Mouse (Mus musculus): ENCODE results near the gene Rpl3l. TPM values are rescaled to one million over a fixed set of nuclear protein-coding genes. Genes with fewer than 3 reads are reported as not detected.

The Rpl3l gene
- polyA plus RNA-seq, 1 experiment from 2014 or later = 0.20 TPM

DNA sequence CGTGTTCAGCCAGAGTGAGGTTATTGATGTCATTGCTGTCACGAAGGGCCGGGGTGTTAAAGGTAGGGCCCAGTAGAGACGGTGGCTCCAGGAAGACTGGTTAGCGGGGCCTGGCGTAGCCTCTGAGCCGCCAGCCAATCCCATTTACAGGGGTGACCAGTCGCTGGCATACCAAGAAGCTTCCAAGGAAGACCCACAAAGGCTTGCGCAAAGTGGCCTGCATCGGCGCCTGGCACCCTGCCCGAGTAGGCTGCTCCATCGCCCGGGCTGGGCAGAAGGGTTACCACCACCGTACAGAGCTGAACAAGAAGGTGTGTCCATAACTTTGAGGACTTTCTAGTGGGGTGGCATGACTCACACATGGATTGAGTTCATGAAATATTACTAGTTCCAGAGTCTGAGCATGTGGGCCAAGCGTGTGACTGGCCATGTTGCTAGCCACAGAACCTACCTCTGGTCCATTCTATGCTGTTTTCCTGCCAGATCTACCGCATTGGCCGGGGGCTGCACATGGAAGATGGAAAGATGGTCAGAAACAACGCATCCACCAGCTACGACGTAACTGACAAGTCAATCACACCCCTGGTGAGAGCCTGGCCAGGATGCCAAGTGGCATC, 5.9 kb downstream of the Rpl3l start:
- no peak overlapping the region for H3K27ac ChIP-seq (ENCODE audit: low read depth, low read length)
- H3K9me3 ChIP-seq (ENCODE audit: control insufficient read depth, low read length) = no peaks in the 10 kb centered on the region
- no peaks in the 10 kb centered on the region for H3K27me3 ChIP-seq (ENCODE audit: control insufficient read depth, insufficient read depth, low read length)
- WGBS = 92% methylated on average over 21 of the region's 21 CpGs
- H3K4me2 ChIP-seq (ENCODE audit: low read depth, low read length) = no peak overlapping the region
- H3K9ac ChIP-seq (replicated peaks; ENCODE audit: low read depth, low read length) = no peak overlapping the region
- ATAC-seq (ENCODE audit: low read depth) = no peak
- H3K4me3 ChIP-seq (ENCODE audit: low read depth, low read length) = no peak overlapping the region
- peaks cover 5% of the 10 kb centered on the region; the same call in 1 of the 2 replicates for H3K4me1 ChIP-seq (ENCODE audit: control insufficient read depth, insufficient read depth, low read length)
- H3K36me3 ChIP-seq (ENCODE audit: control insufficient read depth, insufficient read depth, low read length) = no peaks in the 10 kb centered on the region

DNA sequence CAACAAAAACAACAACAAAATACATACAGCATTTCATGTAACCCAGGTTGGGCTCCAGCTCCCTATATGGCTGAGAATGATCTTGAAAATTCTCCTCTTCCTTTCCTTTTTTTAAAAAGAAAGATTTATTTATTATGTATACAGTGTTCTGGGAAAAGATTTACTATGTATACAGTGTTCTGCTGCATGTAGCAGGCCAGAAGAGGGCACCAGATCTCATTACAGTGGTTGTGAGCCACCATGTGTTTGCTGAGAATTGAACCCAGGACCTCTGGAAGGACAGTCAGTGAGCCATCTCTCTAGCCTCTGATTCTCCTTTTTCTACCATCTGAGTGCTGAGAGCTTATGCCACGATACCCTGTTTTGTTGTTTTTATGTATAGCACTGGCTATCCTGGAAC, 6.9 kb downstream of the Rpl3l start:
- H3K4me3 ChIP-seq (ENCODE audit: low read depth, low read length) = no peak overlapping the region
- WGBS = 75% methylated on average over 1 of the region's 1 CpGs

GRCm38 (mm10) chr17:24735446-24735845, 7.8 kb downstream of the Rpl3l start:
- Histone ChIP-seq H3K27me3 (ENCODE audit: control insufficient read depth, insufficient read depth, low read length) (no peaks in the 10 kb centered on the region), H3K9ac (replicated peaks; ENCODE audit: low read depth, low read length) (no peak overlapping the region), H3K27ac (ENCODE audit: low read depth, low read length) (no peak overlapping the region), H3K4me1 (ENCODE audit: control insufficient read depth, insufficient read depth, low read length) (peaks cover 5% of the 10 kb centered on the region; the same call in 1 of the 2 replicates), H3K9me3 (ENCODE audit: control insufficient read depth, low read length) (no peaks in the 10 kb centered on the region), H3K4me3 (ENCODE audit: low read depth, low read length) (no peak overlapping the region), H3K4me2 (ENCODE audit: low read depth, low read length) (peak overlapping the region; percentile 47; the same call in 1 of the 2 replicates), H3K36me3 (ENCODE audit: control insufficient read depth, insufficient read depth, low read length) (no peaks in the 10 kb centered on the region)
- 88% methylated on average over 7 of the region's 7 CpGs for WGBS
- no peak for ATAC-seq (ENCODE audit: low read depth)

More for the DNA sequence above, 6.9 kb downstream of the Rpl3l start:
- Histone ChIP-seq H3K36me3 (ENCODE audit: control insufficient read depth, insufficient read depth, low read length) (no peaks in the 10 kb centered on the region), H3K27ac (ENCODE audit: low read depth, low read length) (no peak overlapping the region), H3K27me3 (ENCODE audit: control insufficient read depth, insufficient read depth, low read length) (no peaks in the 10 kb centered on the region), H3K4me2 (ENCODE audit: low read depth, low read length) (no peak overlapping the region), H3K9me3 (ENCODE audit: control insufficient read depth, low read length) (no peaks in the 10 kb centered on the region), H3K4me1 (ENCODE audit: control insufficient read depth, insufficient read depth, low read length) (peaks cover 5% of the 10 kb centered on the region; the same call in 1 of the 2 replicates), H3K9ac (replicated peaks; ENCODE audit: low read depth, low read length) (no peak overlapping the region)
- ATAC-seq (ENCODE audit: low read depth) = no peak

DNA sequence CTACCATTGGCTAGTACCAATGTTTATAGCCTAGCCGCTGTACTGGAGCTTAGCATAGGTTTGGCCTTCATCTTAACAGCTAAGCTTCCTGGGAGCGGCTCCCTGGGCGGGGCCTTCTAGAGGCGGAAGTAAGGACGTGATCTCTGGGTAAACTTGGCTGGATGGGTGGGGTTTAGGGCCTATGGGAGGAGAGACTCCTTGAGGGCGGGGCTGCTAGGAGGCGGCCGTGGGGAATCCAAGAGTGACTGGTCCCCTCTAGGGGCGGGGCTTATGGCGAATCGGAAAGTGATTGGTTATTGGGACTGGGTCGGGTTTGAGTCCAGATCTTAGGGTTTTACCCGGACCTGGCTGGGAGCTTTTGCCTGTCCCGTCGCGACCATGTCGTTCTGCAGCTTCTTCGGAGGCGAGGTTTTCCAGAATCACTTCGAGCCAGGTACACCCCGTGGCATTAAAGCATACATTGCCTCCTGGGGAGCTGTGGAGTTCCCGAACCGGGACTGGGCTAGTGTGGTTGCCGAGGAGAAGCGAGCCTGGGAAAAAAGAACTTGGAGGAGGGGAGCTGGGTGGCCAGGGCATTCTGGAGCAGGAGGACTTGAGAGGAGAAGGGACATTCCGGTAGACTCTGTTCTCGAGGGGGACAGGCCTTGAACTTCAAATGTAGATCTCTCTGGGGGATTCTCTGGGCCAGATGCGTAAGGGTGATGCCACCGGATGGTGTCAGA, 8.9 kb downstream of the Rpl3l start, which contains the start of gene Msrb1:
Msrb1 (plus strand) TSS at position 313 of the 722 bp plus-strand sequence.
- H3K9me3 ChIP-seq (ENCODE audit: control insufficient read depth, low read length) = no peaks in the 10 kb centered on the region
- no peaks in the 10 kb centered on the region for H3K27me3 ChIP-seq (ENCODE audit: control insufficient read depth, insufficient read depth, low read length)
- no peaks in the 10 kb centered on the region for H3K36me3 ChIP-seq (ENCODE audit: control insufficient read depth, insufficient read depth, low read length)
- H3K9ac ChIP-seq (replicated peaks; ENCODE audit: low read depth, low read length) = peak within 1 kb of the TSS; percentile 41; the same call in 1 of the 2 replicates
- WGBS = 2% methylated on average over 29 of the region's 29 CpGs
- ATAC-seq (ENCODE audit: low read depth) = peak; percentile 95
- peak within 1 kb of the TSS; percentile 47 for H3K4me2 ChIP-seq (ENCODE audit: low read depth, low read length)
- H3K4me3 ChIP-seq (ENCODE audit: low read depth, low read length) = peak within 1 kb of the TSS; percentile 41
- peak within 1 kb of the TSS; percentile 60; the same call in 1 of the 2 replicates for H3K27ac ChIP-seq (ENCODE audit: low read depth, low read length)
- peaks cover 5% of the 10 kb centered on the region; the same call in 1 of the 2 replicates for H3K4me1 ChIP-seq (ENCODE audit: control insufficient read depth, insufficient read depth, low read length)

DNA sequence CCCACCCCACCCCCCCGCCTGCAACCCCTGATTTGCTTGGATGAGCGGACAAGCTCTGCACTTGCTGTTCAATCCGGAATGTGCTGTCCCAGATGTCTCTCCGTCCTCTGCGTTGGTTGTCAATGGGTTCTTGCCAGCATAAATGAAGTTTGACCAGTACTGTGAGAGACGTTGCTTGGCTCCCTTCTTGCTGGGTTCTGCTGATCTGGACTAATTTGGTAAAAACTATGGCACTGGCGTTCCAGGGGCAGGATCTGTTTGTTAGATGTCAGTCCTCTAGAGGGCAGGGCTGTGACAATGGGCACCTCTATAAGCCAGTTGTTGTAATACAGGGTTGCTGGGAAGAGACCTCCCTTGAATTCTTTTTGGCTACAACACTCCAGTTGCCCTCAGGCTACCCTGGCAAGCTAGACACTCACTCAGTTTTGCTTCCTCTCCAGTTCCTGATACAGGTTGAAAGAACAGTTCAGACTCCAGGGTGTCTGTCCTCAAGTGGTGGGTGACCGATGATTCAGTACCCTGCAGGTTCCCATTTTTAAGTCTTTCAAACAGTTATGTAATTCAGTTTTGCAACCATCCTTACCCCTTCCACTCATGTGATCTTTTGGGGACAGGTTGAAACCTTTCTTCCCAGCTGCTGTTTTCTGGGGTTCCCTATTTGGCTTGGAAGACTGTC, 9.7 kb downstream of the Rpl3l start:
- WGBS = 25% methylated on average over 8 of the region's 8 CpGs

DNA sequence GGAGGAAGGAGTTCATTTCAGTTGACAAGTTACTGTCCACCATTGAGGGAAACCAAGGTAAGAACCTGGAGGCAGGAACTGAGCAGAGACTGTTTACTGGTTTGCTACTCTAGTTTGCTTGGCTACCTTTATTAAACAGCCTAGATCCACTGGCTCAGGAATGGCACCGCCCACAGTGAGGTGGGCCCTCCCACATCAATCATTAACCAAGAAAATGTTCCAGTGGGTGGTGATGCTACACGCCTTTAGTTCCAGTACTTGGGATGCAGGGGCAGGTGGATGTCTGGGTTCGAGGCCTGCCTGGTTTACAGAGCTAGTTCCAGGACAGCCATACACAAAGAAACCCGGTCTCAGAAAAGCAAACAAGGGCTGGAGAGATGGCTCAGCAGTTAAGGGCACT, 10.6 kb downstream of the Rpl3l start:
- Histone ChIP-seq H3K9ac (replicated peaks; ENCODE audit: low read depth, low read length) (no peak overlapping the region), H3K9me3 (ENCODE audit: control insufficient read depth, low read length) (no peaks in the 10 kb centered on the region), H3K36me3 (ENCODE audit: control insufficient read depth, insufficient read depth, low read length) (no peaks in the 10 kb centered on the region), H3K27ac (ENCODE audit: low read depth, low read length) (no peak overlapping the region), H3K4me2 (ENCODE audit: low read depth, low read length) (no peak overlapping the region), H3K4me1 (ENCODE audit: control insufficient read depth, insufficient read depth, low read length) (peaks cover 5% of the 10 kb centered on the region; the same call in 1 of the 2 replicates), H3K27me3 (ENCODE audit: control insufficient read depth, insufficient read depth, low read length) (no peaks in the 10 kb centered on the region), H3K4me3 (ENCODE audit: low read depth, low read length) (no peak overlapping the region)
- ATAC-seq (ENCODE audit: low read depth) = no peak
- 85% methylated on average over 4 of the region's 4 CpGs for WGBS

More for the DNA sequence above, 9.7 kb downstream of the Rpl3l start:
- Histone ChIP-seq H3K4me3 (ENCODE audit: low read depth, low read length) (peak overlapping the region; percentile 41), H3K9me3 (ENCODE audit: control insufficient read depth, low read length) (no peaks in the 10 kb centered on the region), H3K27ac (ENCODE audit: low read depth, low read length) (no peak overlapping the region), H3K4me2 (ENCODE audit: low read depth, low read length) (peak overlapping the region; percentile 47), H3K9ac (replicated peaks; ENCODE audit: low read depth, low read length) (no peak overlapping the region), H3K27me3 (ENCODE audit: control insufficient read depth, insufficient read depth, low read length) (no peaks in the 10 kb centered on the region), H3K36me3 (ENCODE audit: control insufficient read depth, insufficient read depth, low read length) (no peaks in the 10 kb centered on the region), H3K4me1 (ENCODE audit: control insufficient read depth, insufficient read depth, low read length) (peaks cover 5% of the 10 kb centered on the region; the same call in 1 of the 2 replicates)
- ATAC-seq (ENCODE audit: low read depth) = no peak

- Histone ChIP-seq H3K36me3 (ENCODE audit: control insufficient read depth, insufficient read depth, low read length) (no peaks in the 10 kb centered on the region), H3K9me3 (ENCODE audit: control insufficient read depth, low read length) (no peaks in the 10 kb centered on the region), H3K9ac (replicated peaks; ENCODE audit: low read depth, low read length) (no peak overlapping the region), H3K27me3 (ENCODE audit: control insufficient read depth, insufficient read depth, low read length) (no peaks in the 10 kb centered on the region), H3K4me3 (ENCODE audit: low read depth, low read length) (no peak overlapping the region), H3K27ac (ENCODE audit: low read depth, low read length) (no peak overlapping the region), H3K4me2 (ENCODE audit: low read depth, low read length) (no peak overlapping the region), H3K4me1 (ENCODE audit: control insufficient read depth, insufficient read depth, low read length) (peaks cover 5% of the 10 kb centered on the region; the same call in 1 of the 2 replicates)
- 83% methylated on average over 8 of the region's 8 CpGs for WGBS
- no peak for ATAC-seq (ENCODE audit: low read depth)
These were observed 12.3 kb downstream of the Rpl3l start for GRCm38 (mm10) chr17:24739926-24740325.

DNA sequence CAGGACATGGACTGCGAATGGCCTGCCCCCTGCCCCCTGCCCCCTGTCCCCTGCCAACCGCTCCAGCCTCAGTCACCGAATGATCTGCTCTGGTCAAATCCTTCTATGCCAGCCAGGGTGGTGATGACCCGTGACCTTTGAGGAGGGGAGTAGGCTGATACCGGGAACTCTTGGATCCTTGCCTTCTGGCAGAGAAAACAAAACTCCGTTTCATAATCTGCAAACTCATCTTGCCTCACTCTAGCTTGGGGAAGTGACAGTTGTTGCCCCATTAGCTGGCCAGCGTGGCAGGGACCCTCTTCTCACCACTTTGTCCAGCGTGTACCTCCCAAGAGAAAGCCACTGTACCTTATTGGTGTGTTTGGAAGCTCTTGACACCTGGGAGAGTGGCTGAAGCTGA, 14.7 kb downstream of the Rpl3l start:
- no peaks in the 10 kb centered on the region for H3K4me1 ChIP-seq (ENCODE audit: control insufficient read depth, insufficient read depth, low read length)
- H3K36me3 ChIP-seq (ENCODE audit: control insufficient read depth, insufficient read depth, low read length) = no peaks in the 10 kb centered on the region
- WGBS = 82% methylated on average over 8 of the region's 8 CpGs
- H3K9me3 ChIP-seq (ENCODE audit: control insufficient read depth, low read length) = no peaks in the 10 kb centered on the region
- no peak overlapping the region for H3K9ac ChIP-seq (replicated peaks; ENCODE audit: low read depth, low read length)
- no peak overlapping the region for H3K4me3 ChIP-seq (ENCODE audit: low read depth, low read length)
- ATAC-seq (ENCODE audit: low read depth) = no peak
- no peaks in the 10 kb centered on the region for H3K27me3 ChIP-seq (ENCODE audit: control insufficient read depth, insufficient read depth, low read length)
- H3K27ac ChIP-seq (ENCODE audit: low read depth, low read length) = no peak overlapping the region
- H3K4me2 ChIP-seq (ENCODE audit: low read depth, low read length) = no peak overlapping the region

All from neural tube, embryonic 14.5 days (tissue).